Mouse (Mus musculus) C2C12 (cell line): ENCODE measurements around the gene Pcsk7.

Source experiments
- CEBPB ChIP-seq: IDR thresholded peaks from one replicate; pipeline ENCODE4 v1.6.1; 2011; ENCODE audit warnings: low read depth, mild to moderate bottlenecking, control low read depth, moderate library complexity
- CTCF ChIP-seq: IDR thresholded peaks from one replicate; pipeline ENCODE4 v1.5.1; 2011; ENCODE audit not compliant: control insufficient read depth, insufficient read depth, insufficient read length
- FOSL1 ChIP-seq: IDR thresholded peaks from one replicate; pipeline ENCODE4 v1.8.0; 2011; ENCODE audit warnings: mild to moderate bottlenecking, low read length; ENCODE audit not compliant: poor library complexity, insufficient read depth, severe bottlenecking
- MAX ChIP-seq: IDR thresholded peaks from one replicate; pipeline ENCODE4 v1.6.1; 2011; ENCODE audit warnings: mild to moderate bottlenecking, control low read depth
- MYOD1 ChIP-seq: IDR thresholded peaks from one replicate; pipeline ENCODE4 v1.6.1; 2011; ENCODE audit warnings: low read depth; ENCODE audit not compliant: control insufficient read depth, insufficient read length
- MYOG ChIP-seq: IDR thresholded peaks from one replicate; pipeline ENCODE4 v1.6.1; 2011; ENCODE audit not compliant: control insufficient read depth, insufficient read length; ENCODE audit errors: extremely low read depth
- USF1 ChIP-seq: IDR thresholded peaks from one replicate; pipeline ENCODE4 v1.6.1; 2011; ENCODE audit warnings: low read depth, mild to moderate bottlenecking, control low read depth, moderate library complexity

- TF ChIP-seq CTCF: no peak
- no peak for TF ChIP-seq MAX
- no peak for TF ChIP-seq MYOD1
- TF ChIP-seq CEBPB: no peak
- no peak for TF ChIP-seq USF1
- no peak for TF ChIP-seq MYOG
- TF ChIP-seq FOSL1: no peak
These were observed 473 bp upstream of the Pcsk7 start for GRCm38 (mm10) chr9:45905811-45906237.
